Mouse (Mus musculus): ENCODE data around the gene Spryd4. TPM values are rescaled to one million over a fixed set of nuclear protein-coding genes. Genes with fewer than 3 reads are reported as not detected.
"Not testable (repeated sequence)": the region's sequence is repeated elsewhere in the genome, so short reads cannot be mapped to it uniquely, and the experiment has no call there.

Gene Spryd4
- polyA plus RNA-seq (2014; fragmentation: Nextera tagmentation; extraction: Ambion mirVana), result 30.8 and 35.8 TPM in 2 replicates

GRCm38 (mm10) chr10:128211390-128212108 is at the start of gene Spryd4:
Spryd4 (minus strand) TSS chr10:128211807.
- WGBS, result under 1% methylated on average over 30 of the region's 30 CpGs
- Histone ChIP-seq H3K27ac (replicated peaks; ENCODE audit: low read depth, low read length) (peak within 1 kb of the TSS; percentile 52; the same call in 1 of the 2 replicates), H3K4me2 (ENCODE audit: low read depth, low read length) (peak within 1 kb of the TSS; percentile 80), H3K9me3 (ENCODE audit: control insufficient read depth, low read length) (no peaks in the 10 kb centered on the region), H3K27me3 (replicated peaks; ENCODE audit: control insufficient read depth, insufficient read depth, low read length) (0 out of 2 replicates have a peak, but pooled peaks cover 5% of the 10 kb centered on the region), H3K4me1 (ENCODE audit: control insufficient read depth, insufficient read depth, low read length) (peaks cover 5% of the 10 kb centered on the region), H3K36me3 (ENCODE audit: control insufficient read depth, insufficient read depth, low read length) (peaks cover 9% of the 10 kb centered on the region; the same call in 1 of the 2 replicates), H3K4me3 (ENCODE audit: low read depth, low read length) (peak within 1 kb of the TSS; percentile 71), H3K9ac (ENCODE audit: low read depth, low read length) (peak within 1 kb of the TSS; percentile 73)
- DNase-seq (ENCODE audit: low spot score) (peak; percentile 97), ATAC-seq (ENCODE audit: low read depth) (peak; percentile 93)

GRCm38 (mm10) chr10:128260376-128260775 is 48.8 kb upstream of the Spryd4 start:
- not testable (repeated sequence) for H3K9ac ChIP-seq (ENCODE audit: low read depth, low read length); H3K9me3 ChIP-seq (ENCODE audit: control insufficient read depth, low read length); H3K4me2 ChIP-seq (ENCODE audit: low read depth, low read length); ATAC-seq (ENCODE audit: low read depth); H3K27me3 ChIP-seq (replicated peaks; ENCODE audit: control insufficient read depth, insufficient read depth, low read length); H3K4me3 ChIP-seq (ENCODE audit: low read depth, low read length); H3K27ac ChIP-seq (replicated peaks; ENCODE audit: low read depth, low read length); H3K4me1 ChIP-seq (ENCODE audit: control insufficient read depth, insufficient read depth, low read length); H3K36me3 ChIP-seq (ENCODE audit: control insufficient read depth, insufficient read depth, low read length); DNase-seq (ENCODE audit: low spot score)
- 89% methylated on average over 7 of the region's 7 CpGs for WGBS

- no peaks in the 10 kb centered on the region for H3K9me3 ChIP-seq (ENCODE audit: control insufficient read depth, low read length)
- no peak overlapping the region for H3K4me3 ChIP-seq (ENCODE audit: low read depth, low read length)
- no peaks in the 10 kb centered on the region for H3K36me3 ChIP-seq (ENCODE audit: control insufficient read depth, insufficient read depth, low read length)
- H3K27ac ChIP-seq (replicated peaks; ENCODE audit: low read depth, low read length), result no peak overlapping the region
- DNase-seq (ENCODE audit: low spot score), result no peak
- no peaks in the 10 kb centered on the region for H3K4me1 ChIP-seq (ENCODE audit: control insufficient read depth, insufficient read depth, low read length)
- H3K27me3 ChIP-seq (replicated peaks; ENCODE audit: control insufficient read depth, insufficient read depth, low read length), result no peaks in the 10 kb centered on the region
- no peak overlapping the region for H3K4me2 ChIP-seq (ENCODE audit: low read depth, low read length)
- ATAC-seq (ENCODE audit: low read depth), result no peak
- H3K9ac ChIP-seq (ENCODE audit: low read depth, low read length), result no peak overlapping the region
- WGBS, result 80% methylated on average over 5 of the region's 5 CpGs
Measured at GRCm38 (mm10) chr10:128259946-128260345, 48.3 kb upstream of the Spryd4 start.

- H3K4me2 ChIP-seq (ENCODE audit: low read depth, low read length), result no peak overlapping the region
- 73% methylated on average over 3 of the region's 4 CpGs for WGBS
- no peak overlapping the region for H3K9ac ChIP-seq (ENCODE audit: low read depth, low read length)
- H3K4me3 ChIP-seq (ENCODE audit: low read depth, low read length), result no peak overlapping the region
- no peaks in the 10 kb centered on the region for H3K27me3 ChIP-seq (replicated peaks; ENCODE audit: control insufficient read depth, insufficient read depth, low read length)
- H3K9me3 ChIP-seq (ENCODE audit: control insufficient read depth, low read length), result no peaks in the 10 kb centered on the region
- DNase-seq (ENCODE audit: low spot score), result peak; percentile 26
- H3K27ac ChIP-seq (replicated peaks; ENCODE audit: low read depth, low read length), result no peak overlapping the region
- H3K4me1 ChIP-seq (ENCODE audit: control insufficient read depth, insufficient read depth, low read length), result no peaks in the 10 kb centered on the region
- no peaks in the 10 kb centered on the region for H3K36me3 ChIP-seq (ENCODE audit: control insufficient read depth, insufficient read depth, low read length)
- no peak for ATAC-seq (ENCODE audit: low read depth)
Measured at GRCm38 (mm10) chr10:128258953-128259352, 47.3 kb upstream of the Spryd4 start.

GRCm38 (mm10) chr10:128256328-128256727 is 44.7 kb upstream of the Spryd4 start:
- H3K4me3 ChIP-seq (ENCODE audit: low read depth, low read length), result no peak overlapping the region
- no peak overlapping the region for H3K4me2 ChIP-seq (ENCODE audit: low read depth, low read length)
- H3K9ac ChIP-seq (ENCODE audit: low read depth, low read length), result no peak overlapping the region
- 82% methylated on average over 8 of the region's 8 CpGs for WGBS
- peaks cover 19% of the 10 kb centered on the region for H3K36me3 ChIP-seq (ENCODE audit: control insufficient read depth, insufficient read depth, low read length)
- ATAC-seq (ENCODE audit: low read depth) (no peak), DNase-seq (ENCODE audit: low spot score) (no peak)
- no peak overlapping the region for H3K27ac ChIP-seq (replicated peaks; ENCODE audit: low read depth, low read length)
- no peaks in the 10 kb centered on the region for H3K9me3 ChIP-seq (ENCODE audit: control insufficient read depth, low read length)
- H3K27me3 ChIP-seq (replicated peaks; ENCODE audit: control insufficient read depth, insufficient read depth, low read length), result no peaks in the 10 kb centered on the region
- no peaks in the 10 kb centered on the region for H3K4me1 ChIP-seq (ENCODE audit: control insufficient read depth, insufficient read depth, low read length)

GRCm38 (mm10) chr10:128255925-128256324 is 44.3 kb upstream of the Spryd4 start:
- Histone ChIP-seq H3K36me3 (ENCODE audit: control insufficient read depth, insufficient read depth, low read length) (peaks cover 23% of the 10 kb centered on the region), H3K4me1 (ENCODE audit: control insufficient read depth, insufficient read depth, low read length) (no peaks in the 10 kb centered on the region), H3K9ac (ENCODE audit: low read depth, low read length) (no peak overlapping the region), H3K27me3 (replicated peaks; ENCODE audit: control insufficient read depth, insufficient read depth, low read length) (no peaks in the 10 kb centered on the region), H3K27ac (replicated peaks; ENCODE audit: low read depth, low read length) (no peak overlapping the region), H3K9me3 (ENCODE audit: control insufficient read depth, low read length) (no peaks in the 10 kb centered on the region), H3K4me2 (ENCODE audit: low read depth, low read length) (no peak overlapping the region), H3K4me3 (ENCODE audit: low read depth, low read length) (no peak overlapping the region)
- no peak for ATAC-seq (ENCODE audit: low read depth)
- no peak for DNase-seq (ENCODE audit: low spot score)
- 88% methylated on average over 8 of the region's 8 CpGs for WGBS

GRCm38 (mm10) chr10:128253677-128254255 is 42.2 kb upstream of the Spryd4 start, which contains the start of gene Apon:
Apon (plus strand) TSS chr10:128254096.
- no peaks in the 10 kb centered on the region for H3K4me1 ChIP-seq (ENCODE audit: control insufficient read depth, insufficient read depth, low read length)
- no peak for DNase-seq (ENCODE audit: low spot score)
- no peak within 1 kb of the TSS for H3K9ac ChIP-seq (ENCODE audit: low read depth, low read length)
- ATAC-seq (ENCODE audit: low read depth), result no peak
- peaks cover 45% of the 10 kb centered on the region for H3K36me3 ChIP-seq (ENCODE audit: control insufficient read depth, insufficient read depth, low read length)
- no peaks in the 10 kb centered on the region for H3K27me3 ChIP-seq (replicated peaks; ENCODE audit: control insufficient read depth, insufficient read depth, low read length)
- WGBS, result 76% methylated on average over 4 of the region's 4 CpGs
- no peak within 1 kb of the TSS for H3K27ac ChIP-seq (replicated peaks; ENCODE audit: low read depth, low read length)
- H3K4me3 ChIP-seq (ENCODE audit: low read depth, low read length), result no peak within 1 kb of the TSS
- H3K9me3 ChIP-seq (ENCODE audit: control insufficient read depth, low read length), result no peaks in the 10 kb centered on the region
- no peak within 1 kb of the TSS for H3K4me2 ChIP-seq (ENCODE audit: low read depth, low read length)

GRCm38 (mm10) chr10:128250565-128250964 is 39.0 kb upstream of the Spryd4 start:
- Histone ChIP-seq H3K9ac (ENCODE audit: low read depth, low read length) (no peak overlapping the region), H3K27me3 (replicated peaks; ENCODE audit: control insufficient read depth, insufficient read depth, low read length) (no peaks in the 10 kb centered on the region), H3K27ac (replicated peaks; ENCODE audit: low read depth, low read length) (no peak overlapping the region), H3K4me3 (ENCODE audit: low read depth, low read length) (no peak overlapping the region), H3K4me2 (ENCODE audit: low read depth, low read length) (no peak overlapping the region), H3K9me3 (ENCODE audit: control insufficient read depth, low read length) (no peaks in the 10 kb centered on the region), H3K36me3 (ENCODE audit: control insufficient read depth, insufficient read depth, low read length) (peaks cover 76% of the 10 kb centered on the region), H3K4me1 (ENCODE audit: control insufficient read depth, insufficient read depth, low read length) (no peaks in the 10 kb centered on the region)
- WGBS, result 96% methylated on average over 11 of the region's 13 CpGs
- ATAC-seq (ENCODE audit: low read depth), result no peak
- no peak for DNase-seq (ENCODE audit: low spot score)
